Mouse (Mus musculus) left cerebral cortex, adult 2 months (tissue): ENCODE measurements at regions not wholly inside any gene's neighbourhood (a gene's known extent, or its start where the extent isn't known, plus 50 kb on each side); places are given as distances from the start of the nearest gene placed in this dataset.
"Not testable (repeated sequence)": the region's sequence is repeated elsewhere in the genome, so short reads cannot be mapped to it uniquely, and the experiment has no call there.

Experiments used
- DNase-seq, 2 experiments: peaks; one replicate each; pipeline ENCODE4 v3.0.0; 2021 to 2022; ENCODE audit warnings: low spot score in 2 of 2, mixed read lengths in 1 of 2; ENCODE audit errors: extremely low spot score in 1 of 2
- H3K27ac ChIP-seq: fragments of 200-600 bp; 2 replicates; pipeline ENCODE4 v1.8.1; 2022
- H3K4me3 ChIP-seq: fragments of 200-600 bp; 2 replicates; pipeline ENCODE4 v1.8.1; 2022
- CTCF ChIP-seq: fragments of 200-600 bp; IDR thresholded peaks from 2 replicates; pipeline ENCODE4 v1.8.1; 2022; ENCODE audit warnings: antibody characterized with exemption, mild to moderate bottlenecking, moderate library complexity
- intact Hi-C: fragments of 180-260 bp; cut with DNase I; formaldehyde crosslinking; loops from one replicate; pipeline ENCODE4 v1.15.1; 2025

DNA sequence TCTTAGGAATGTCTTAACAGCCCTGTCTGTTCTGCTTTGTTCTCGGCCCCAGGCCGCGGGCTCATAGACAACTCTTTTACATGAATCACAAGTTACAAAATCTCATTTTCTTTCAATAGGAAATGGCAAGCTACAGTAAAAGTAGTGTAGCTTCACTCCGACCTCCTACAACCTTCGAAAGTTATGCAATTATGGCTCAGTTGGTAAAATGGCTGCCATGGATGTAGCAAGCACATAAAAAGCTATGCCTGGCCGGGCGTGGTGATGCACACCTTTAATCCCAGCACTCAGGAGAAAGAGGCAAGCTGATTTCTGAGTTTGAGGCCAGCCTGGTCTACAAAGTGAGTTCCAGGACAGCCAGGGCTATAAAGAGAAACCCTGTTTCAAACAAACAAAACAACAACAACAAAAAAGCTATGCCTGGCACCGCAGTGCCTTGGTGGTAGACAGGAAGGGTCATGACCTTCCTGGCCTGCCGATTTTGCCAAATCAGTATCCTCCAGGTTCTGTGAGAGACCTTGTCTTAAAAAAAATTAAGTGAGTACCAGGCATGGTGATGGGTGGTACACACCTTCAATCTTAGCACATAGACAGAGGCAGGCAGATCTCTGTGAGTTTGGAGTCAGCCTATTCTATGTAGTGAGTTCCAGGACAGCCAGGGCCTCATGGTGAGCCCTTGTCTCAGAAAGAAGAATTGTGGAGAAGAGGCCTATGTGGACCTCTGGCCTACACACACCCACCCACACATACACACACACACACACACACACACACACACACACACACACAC is 71.8 kb upstream of the Cpsf6 start:
- no peak for TF ChIP-seq CTCF
- DNase-seq, result no peak
- intact Hi-C loops, result no loop called here
- H3K27ac ChIP-seq, result no peak overlapping the region
- H3K4me3 ChIP-seq, result no peak overlapping the region

DNA sequence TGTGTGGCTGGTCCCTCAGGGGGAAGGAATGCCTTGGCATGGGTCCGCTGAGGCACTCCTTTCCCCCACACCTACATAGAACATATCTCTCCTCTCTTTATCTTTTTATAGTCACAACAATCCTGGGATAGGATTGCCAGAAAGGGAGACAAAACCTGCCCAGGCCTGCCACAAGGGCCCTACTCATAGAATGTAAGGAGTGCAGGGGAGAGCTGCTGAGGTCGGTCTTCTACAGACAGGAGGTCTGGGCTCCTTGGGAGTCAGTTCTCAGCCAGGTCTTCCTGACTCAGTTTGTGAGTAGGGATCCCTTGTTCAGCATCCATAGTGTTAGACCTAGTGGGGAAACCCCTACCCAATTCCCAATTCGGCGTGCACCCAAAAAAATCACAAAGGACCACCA is 70.8 kb upstream of the Cpsf6 start:
- DNase-seq, result no peak
- Histone ChIP-seq H3K4me3 (no peak overlapping the region), H3K27ac (no peak overlapping the region)
- intact Hi-C loops, result no loop called here
- no peak for TF ChIP-seq CTCF

GRCm38 (mm10) chr10:117450240-117450569 is 70.4 kb upstream of the Cpsf6 start:
- Histone ChIP-seq H3K4me3 (no peak overlapping the region), H3K27ac (no peak overlapping the region)
- DNase-seq, result no peak
- intact Hi-C loops, result no loop called here
- no peak for TF ChIP-seq CTCF

DNA sequence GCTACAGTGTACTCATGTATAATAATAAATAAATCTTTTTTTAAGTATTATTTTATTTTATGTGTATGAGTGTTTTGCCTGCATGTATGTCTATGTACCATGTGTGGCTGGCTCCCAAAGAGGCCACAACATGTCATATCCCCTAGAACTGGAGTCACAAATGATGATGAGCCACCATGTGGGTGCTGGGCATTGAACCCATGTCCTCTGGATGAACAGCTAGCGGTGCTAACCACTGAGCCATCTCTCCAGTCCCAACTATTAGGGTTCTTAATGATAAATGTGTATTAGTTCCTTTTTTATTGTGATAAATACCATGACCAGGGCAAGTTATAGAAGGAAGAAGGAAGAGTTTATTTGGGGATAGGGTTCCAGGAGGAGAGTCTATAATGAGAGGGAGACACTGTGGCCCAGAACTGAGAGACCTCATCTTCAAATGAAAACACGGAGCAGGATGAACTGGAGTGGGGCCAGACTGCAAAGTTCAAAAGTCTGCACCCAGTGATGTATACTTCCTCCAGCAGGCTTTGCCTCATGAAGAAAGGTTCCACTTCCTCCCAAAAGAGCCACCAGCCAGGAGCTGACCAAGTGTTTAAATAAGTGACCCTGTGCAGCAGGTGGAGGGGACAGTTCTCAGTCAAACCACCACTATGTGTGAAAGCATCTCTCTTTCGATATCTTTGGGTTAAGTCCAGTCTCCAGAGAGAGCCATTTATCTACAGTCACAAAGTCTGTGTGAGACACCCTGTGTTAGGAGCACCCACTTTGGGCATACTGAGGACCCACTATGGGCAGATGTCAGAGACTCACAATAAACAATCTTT is 69.8 kb upstream of the Cpsf6 start:
- Histone ChIP-seq H3K27ac (no peak overlapping the region), H3K4me3 (no peak overlapping the region)
- DNase-seq, result no peak
- intact Hi-C loops, result no loop called here
- no peak for TF ChIP-seq CTCF

DNA sequence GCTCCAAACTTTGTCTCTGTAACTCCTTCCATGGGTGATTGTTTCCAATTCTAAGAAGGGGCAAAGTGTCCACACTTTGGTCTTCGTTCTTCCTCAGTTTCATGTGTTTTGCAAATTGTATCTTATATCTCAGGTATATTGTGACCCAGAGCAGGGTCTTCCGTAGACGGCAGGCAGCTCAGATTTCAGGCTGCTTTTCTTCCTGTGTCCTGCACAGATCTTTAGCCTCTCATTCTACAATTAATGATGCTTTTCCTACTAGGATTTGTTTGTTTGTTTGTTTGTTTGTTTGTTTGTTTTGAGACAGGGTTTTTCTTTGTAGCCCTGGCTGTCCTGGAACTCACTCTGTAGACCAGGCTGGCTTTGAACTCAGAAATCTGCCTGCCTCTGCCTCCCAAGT is 69.0 kb upstream of the Cpsf6 start:
- H3K4me3 ChIP-seq, H3K27ac ChIP-seq, DNase-seq, intact Hi-C loops: not testable (repeated sequence)

- intact Hi-C loops, result no loop called here
- Histone ChIP-seq H3K4me3 (no peak overlapping the region), H3K27ac (no peak overlapping the region)
- TF ChIP-seq CTCF, result no peak
- no peak for DNase-seq
Observed at GRCm38 (mm10) chr10:117447626-117448025, 67.8 kb upstream of the Cpsf6 start.

- intact Hi-C loops, result no loop called here
Observed at GRCm38 (mm10) chr10:117447206-117447605, 67.4 kb upstream of the Cpsf6 start.

DNA sequence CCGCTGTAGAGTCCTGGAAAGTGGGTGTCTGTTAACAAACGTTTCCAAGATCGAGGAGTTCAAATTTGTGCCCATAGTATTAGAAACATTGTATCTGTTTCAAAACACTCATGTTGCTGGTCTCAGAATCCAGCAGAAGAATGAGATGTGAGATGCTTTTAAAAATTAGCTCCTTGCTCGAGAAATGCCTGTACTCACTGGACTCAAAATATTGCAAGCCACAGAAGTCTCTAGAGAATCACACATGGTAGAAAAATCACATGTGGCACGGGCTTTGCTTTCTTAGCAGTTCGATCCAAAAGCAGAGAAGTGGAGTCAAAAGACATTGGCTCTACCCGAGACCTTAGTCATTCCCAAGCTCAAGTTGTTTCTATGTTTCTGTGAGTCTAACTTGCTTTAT is 67.0 kb upstream of the Cpsf6 start:
- Histone ChIP-seq H3K27ac (no peak overlapping the region), H3K4me3 (no peak overlapping the region)
- intact Hi-C loops, result no loop called here
- no peak for TF ChIP-seq CTCF
- no peak for DNase-seq

More at GRCm38 (mm10) chr10:117447206-117447605, 67.4 kb upstream of the Cpsf6 start:
- H3K4me3 ChIP-seq, result no peak overlapping the region
- TF ChIP-seq CTCF, result no peak
- H3K27ac ChIP-seq, result no peak overlapping the region
- DNase-seq, result no peak

DNA sequence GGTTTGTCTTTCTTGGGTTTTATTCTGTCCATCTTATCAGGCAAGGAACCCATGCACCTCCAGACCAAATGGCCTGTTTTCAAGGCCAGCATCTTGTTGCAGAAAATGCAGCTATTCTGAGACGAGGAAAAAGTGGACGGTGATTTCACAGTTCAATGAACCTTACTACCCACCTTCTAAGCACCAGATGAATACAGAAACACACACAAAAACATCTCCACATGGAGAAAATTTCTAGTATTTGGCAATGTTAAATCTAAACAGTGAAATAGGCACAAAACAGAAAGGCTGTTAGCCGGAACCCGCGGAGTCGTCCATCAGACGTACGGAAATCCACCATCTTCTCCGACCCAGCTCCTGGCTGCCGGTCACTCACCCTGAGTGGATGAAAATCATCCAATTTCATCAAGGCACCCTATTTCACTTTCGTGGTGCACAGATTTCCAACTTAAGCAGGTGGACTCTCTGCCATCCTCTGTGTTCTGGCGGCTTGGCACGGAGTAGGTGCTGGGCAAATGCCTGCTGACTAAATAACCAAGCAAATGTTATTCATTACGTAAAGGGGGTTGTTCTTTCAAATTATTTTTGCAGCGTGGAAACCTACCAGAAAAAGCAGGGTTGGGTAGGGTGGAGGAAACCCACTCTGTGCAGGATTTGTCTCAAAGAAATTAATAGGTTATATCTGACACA is 66.1 kb upstream of the Cpsf6 start:
- no peak overlapping the region for H3K27ac ChIP-seq
- intact Hi-C loops, result no loop called here
- DNase-seq, result no peak
- no peak for TF ChIP-seq CTCF
- no peak overlapping the region for H3K4me3 ChIP-seq

DNA sequence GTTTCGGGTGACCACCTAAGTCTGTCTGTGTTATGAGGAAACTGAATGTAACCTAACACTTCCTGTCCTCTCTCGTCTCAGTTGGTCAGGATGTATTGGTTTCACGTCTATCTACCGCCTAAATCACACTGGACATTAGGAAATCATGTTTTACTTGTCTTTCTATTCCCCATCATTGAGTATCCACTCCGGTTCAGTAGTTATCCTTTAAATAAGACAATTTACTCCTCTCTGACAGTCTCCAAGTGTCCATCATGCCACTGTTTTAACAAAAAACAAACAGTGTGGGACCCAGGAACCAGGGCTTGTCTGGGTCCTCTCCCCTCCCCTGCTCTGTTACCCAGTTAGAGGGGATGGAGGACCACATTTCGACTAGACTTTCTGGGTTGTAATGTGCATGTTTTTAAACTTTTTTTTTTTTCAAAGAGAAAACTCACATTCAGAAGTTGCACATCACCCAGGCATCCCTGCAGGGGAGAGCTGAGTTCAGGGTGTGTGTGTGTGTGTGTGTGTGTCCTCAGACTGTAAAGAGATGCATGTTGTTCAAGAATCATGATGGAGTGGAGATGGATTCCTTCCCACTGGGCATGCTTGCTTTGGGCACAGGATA is 65.5 kb upstream of the Cpsf6 start:
- H3K4me3 ChIP-seq, result no peak overlapping the region
- H3K27ac ChIP-seq, result no peak overlapping the region
- DNase-seq, result no peak
- TF ChIP-seq CTCF, result no peak
- intact Hi-C loops, result no loop called here

- H3K4me3 ChIP-seq, result no peak overlapping the region
- H3K27ac ChIP-seq, result no peak overlapping the region
- intact Hi-C loops, result no loop called here
- no peak for DNase-seq
- no peak for TF ChIP-seq CTCF
Observed at GRCm38 (mm10) chr10:117444761-117445160, 64.9 kb upstream of the Cpsf6 start.
